Comparison of ENCODE assay signal across 22 mouse cellular contexts in the genomic region with DNA sequence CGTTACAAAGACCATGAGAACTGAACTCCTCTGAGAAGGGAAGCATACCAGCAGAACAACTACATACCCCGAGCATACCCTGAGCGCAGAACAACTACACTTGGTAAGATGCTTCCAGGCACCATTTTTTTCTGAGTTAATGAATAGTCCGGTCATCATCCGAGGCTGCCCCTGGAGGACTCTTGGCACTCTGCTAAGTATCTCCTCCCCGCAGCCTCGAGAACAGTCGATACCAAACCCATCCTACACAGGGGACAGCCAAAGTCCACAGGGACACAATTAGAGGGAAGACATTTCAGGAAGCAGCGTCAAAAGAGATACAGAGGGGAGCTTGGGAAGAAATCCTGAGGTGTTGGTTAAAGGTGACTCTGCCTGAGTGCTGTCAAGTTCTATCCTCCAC. TPM values are rescaled to one million over a fixed set of nuclear protein-coding genes. Genes with fewer than 3 reads are reported as not detected.
"Had no signal": no experiment of that assay in that cellular context is flagged by ENCODE, and none has a peak within 500 bp of the region (broad histone marks: within the 10 kb centered on the region; RNA-seq: fewer than 3 reads in every experiment).

No protein-coding gene starts in this region.

- H3K27ac ChIP-seq: limb, embryonic 12.5 days; limb, embryonic 15.5 days; liver, embryonic 12.5 days; liver, embryonic 15.5 days; stomach, postnatal 0 days had no signal

- ATAC-seq: intestine, postnatal 0 days; liver, embryonic 12.5 days had no signal

- H3K4me3 ChIP-seq: limb, embryonic 12.5 days; limb, embryonic 15.5 days; liver, embryonic 12.5 days; liver, embryonic 15.5 days had no signal

- H3K27me3 ChIP-seq: limb, embryonic 12.5 days; limb, embryonic 15.5 days; liver, embryonic 12.5 days; liver, embryonic 15.5 days had no signal

- H3K4me1 ChIP-seq: limb, embryonic 15.5 days; liver, embryonic 12.5 days; liver, embryonic 15.5 days had no signal

- H3K4me2 ChIP-seq: limb, embryonic 12.5 days; limb, embryonic 15.5 days; liver, embryonic 12.5 days; liver, embryonic 15.5 days; midbrain, embryonic 11.5 days had no signal

- DNase-seq: left cerebral cortex, postnatal 4 days; lung, adult 2 months; lung, postnatal 14 days; lung, postnatal 4 days; midbrain, embryonic 14.5 days; right cerebral cortex, postnatal 4 days; thymus, adult 2 months; thymus, postnatal 14 days; thymus, postnatal 4 days had no signal

- H3K9ac ChIP-seq: limb, embryonic 12.5 days; limb, embryonic 15.5 days; liver, embryonic 12.5 days; liver, embryonic 15.5 days had no signal

- H3K9me3 ChIP-seq: limb, embryonic 12.5 days; limb, embryonic 15.5 days; liver, embryonic 12.5 days; liver, embryonic 15.5 days had no signal

- H3K36me3 ChIP-seq: limb, embryonic 12.5 days; limb, embryonic 15.5 days; liver, embryonic 12.5 days; liver, embryonic 15.5 days had no signal

RNA-seq across cellular contexts. Expression of a gene that starts 22.8 kb away (rescaled TPM):
- polyA plus RNA-seq: intestine, embryonic 14.5 days; intestine, postnatal 0 days; limb, embryonic 12.5 days; liver, embryonic 12.5 days; liver, embryonic 15.5 days; lung, embryonic 16.5 days; midbrain, embryonic 11.5 days; midbrain, embryonic 14.5 days; midbrain, postnatal 0 days; neural tube, embryonic 11.5 days; neural tube, embryonic 14.5 days; stomach, embryonic 14.5 days; stomach, postnatal 0 days had no signal

RNA-seq across cellular contexts. Expression of a gene that starts 32.4 kb away (rescaled TPM):
- polyA plus RNA-seq: midbrain, postnatal 0 days; neural tube, embryonic 14.5 days had no signal
